Mouse (Mus musculus): ENCODE results near the gene Adamts17. TPM values are rescaled to one million over a fixed set of nuclear protein-coding genes. Genes with fewer than 3 reads are reported as not detected.

Adamts17 gene
- polyA plus RNA-seq, 1 experiment, result 2.3 TPM

GRCm38 (mm10) chr7:67168763-67169569 lies 329.4 kb downstream of the Adamts17 start:
- 70% methylated on average over 9 of the region's 9 CpGs for WGBS

GRCm38 (mm10) chr7:67173522-67174195 lies 334.1 kb downstream of the Adamts17 start:
- no peak for TF ChIP-seq POLR2A (IDR thresholded peaks at IDR 0.05; ENCODE audit: borderline replicate concordance, control insufficient read depth, low read depth, low read length)
- no peak for TF ChIP-seq CTCF (IDR thresholded peaks at IDR 0.05; ENCODE audit: control insufficient read depth, insufficient read depth, low read length)
- 77% methylated on average over 2 of the region's 2 CpGs for WGBS
- H3K4me1 ChIP-seq (ENCODE audit: control insufficient read depth, insufficient read depth, low read length), result no peaks in the 10 kb centered on the region
- no peak overlapping the region for H3K27ac ChIP-seq (ENCODE audit: control insufficient read depth, insufficient read depth, low read depth, low read length, poor library complexity)
- no peak overlapping the region for H3K4me3 ChIP-seq (replicated peaks; ENCODE audit: control insufficient read depth, low read depth, low read length)

More at GRCm38 (mm10) chr7:67168763-67169569, 329.4 kb downstream of the Adamts17 start:
- H3K27ac ChIP-seq (ENCODE audit: control insufficient read depth, insufficient read depth, low read depth, low read length, poor library complexity), result no peak overlapping the region
- TF ChIP-seq CTCF (IDR thresholded peaks at IDR 0.05; ENCODE audit: control insufficient read depth, insufficient read depth, low read length) (no peak), POLR2A (IDR thresholded peaks at IDR 0.05; ENCODE audit: borderline replicate concordance, control insufficient read depth, low read depth, low read length) (no peak)
- H3K4me1 ChIP-seq (ENCODE audit: control insufficient read depth, insufficient read depth, low read length), result no peaks in the 10 kb centered on the region
- H3K4me3 ChIP-seq (replicated peaks; ENCODE audit: control insufficient read depth, low read depth, low read length), result no peak overlapping the region

DNA sequence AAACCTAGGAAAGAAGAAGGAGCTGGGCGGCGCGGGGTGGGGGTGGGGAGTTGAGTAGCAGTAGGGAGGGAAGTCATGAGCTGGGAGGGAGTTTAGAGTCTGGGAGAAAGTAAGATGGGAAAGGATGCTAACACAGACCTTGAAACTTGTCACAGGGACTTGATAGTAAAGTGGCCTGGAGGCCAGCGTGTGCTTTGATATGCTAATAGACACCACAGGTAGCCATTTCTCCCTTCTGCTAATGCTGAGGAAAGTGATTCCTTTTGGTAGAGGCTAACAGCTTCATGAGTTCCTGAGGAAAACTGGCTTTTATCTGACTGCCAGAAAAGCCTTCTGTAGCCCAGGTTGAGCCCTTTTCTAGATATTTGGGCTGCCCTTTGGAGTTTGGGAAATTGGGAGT lies 344.3 kb downstream of the Adamts17 start:
- 66% methylated on average over 4 of the region's 4 CpGs for WGBS
- Histone ChIP-seq H3K27ac (ENCODE audit: control insufficient read depth, insufficient read depth, low read depth, low read length, poor library complexity) (no peak overlapping the region), H3K4me1 (ENCODE audit: control insufficient read depth, insufficient read depth, low read length) (no peaks in the 10 kb centered on the region; the same call in 1 of the 2 replicates), H3K4me3 (replicated peaks; ENCODE audit: control insufficient read depth, low read depth, low read length) (no peak overlapping the region)
- TF ChIP-seq POLR2A (IDR thresholded peaks at IDR 0.05; ENCODE audit: borderline replicate concordance, control insufficient read depth, low read depth, low read length) (no peak), CTCF (IDR thresholded peaks at IDR 0.05; ENCODE audit: control insufficient read depth, insufficient read depth, low read length) (no peak)

DNA sequence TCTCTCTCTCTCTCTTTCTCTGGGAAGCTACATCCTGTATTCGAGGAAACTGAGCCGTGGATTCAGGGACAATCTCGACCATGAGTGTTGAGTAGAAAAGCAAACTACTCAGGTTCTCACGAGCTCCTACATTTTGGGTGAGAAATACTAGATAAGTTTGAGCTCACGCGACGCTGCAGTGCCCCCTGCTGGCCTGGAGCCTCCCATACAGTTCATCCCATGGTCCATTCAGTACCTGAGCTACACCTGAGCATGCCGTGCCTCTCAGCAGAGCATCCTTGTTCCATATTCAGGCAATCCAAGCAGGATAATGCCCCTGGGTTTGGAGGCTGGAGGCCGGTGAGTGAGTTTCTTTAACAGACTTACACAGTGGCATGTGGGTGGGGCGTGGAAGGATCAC lies 359.9 kb downstream of the Adamts17 start:
- Histone ChIP-seq H3K4me1 (ENCODE audit: control insufficient read depth, insufficient read depth, low read length) (no peaks in the 10 kb centered on the region), H3K27ac (ENCODE audit: control insufficient read depth, insufficient read depth, low read depth, low read length, poor library complexity) (no peak overlapping the region), H3K4me3 (replicated peaks; ENCODE audit: control insufficient read depth, low read depth, low read length) (no peak overlapping the region)
- TF ChIP-seq POLR2A (IDR thresholded peaks at IDR 0.05; ENCODE audit: borderline replicate concordance, control insufficient read depth, low read depth, low read length) (no peak), CTCF (IDR thresholded peaks at IDR 0.05; ENCODE audit: control insufficient read depth, insufficient read depth, low read length) (peak; percentile 86)
- WGBS, result 17% methylated on average over 10 of the region's 10 CpGs

Other genes with a start within 250 kb of the Adamts17 start
- 7.6 and 9.9 TPM in 2 replicates for gene Asb7, start 150.1 kb upstream of the Adamts17 start, polyA plus RNA-seq (2011; ENCODE audit: insufficient read depth, insufficient read length, low replicate concordance, missing spikeins)
- gene Lins1, start 149.8 kb upstream of the Adamts17 start, polyA plus RNA-seq (2011; ENCODE audit: insufficient read depth, insufficient read length, low replicate concordance, missing spikeins), result 3.9 and 6.0 TPM in 2 replicates
- 0.97 TPM in 1 of 2 replicates, not detected in the other for gene Cers3, start 96.2 kb upstream of the Adamts17 start, polyA plus RNA-seq (2011; ENCODE audit: insufficient read depth, insufficient read length, low replicate concordance, missing spikeins)

Data from bone marrow, adult 2 months (tissue).